Mouse (Mus musculus) urinary bladder, postnatal 4 days (tissue): ENCODE measurements at regions not wholly inside any gene's neighbourhood (a gene's known extent, or its start where the extent isn't known, plus 50 kb on each side); places are given as distances from the start of the nearest gene placed in this dataset.

Experiments
- DNase-seq, 2 experiments: peaks; one replicate each; pipeline ENCODE4 v3.0.0; 2021 to 2022; ENCODE audit warnings: low spot score in 2 of 2

DNA sequence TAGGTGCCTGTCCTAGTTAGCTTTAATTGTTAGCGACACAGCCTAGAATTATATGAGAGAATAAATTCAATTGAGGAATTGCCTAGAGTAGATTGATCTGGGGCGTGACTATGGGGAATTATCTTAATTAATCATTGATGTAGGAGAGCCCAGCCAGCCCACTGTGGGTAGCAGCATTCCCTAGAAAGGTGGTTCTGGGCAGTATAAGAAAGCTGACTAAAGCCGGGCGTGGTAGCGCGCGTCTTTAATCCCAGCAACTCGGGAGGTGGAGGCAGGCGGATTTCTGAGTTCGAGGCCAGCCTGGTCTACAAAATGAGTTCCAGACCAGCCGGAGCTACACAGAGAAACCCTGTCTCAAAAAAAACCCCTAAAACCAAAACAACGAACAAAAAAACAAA is 156.8 kb upstream of the Zfp618 start:
- DNase-seq = no peak

DNA sequence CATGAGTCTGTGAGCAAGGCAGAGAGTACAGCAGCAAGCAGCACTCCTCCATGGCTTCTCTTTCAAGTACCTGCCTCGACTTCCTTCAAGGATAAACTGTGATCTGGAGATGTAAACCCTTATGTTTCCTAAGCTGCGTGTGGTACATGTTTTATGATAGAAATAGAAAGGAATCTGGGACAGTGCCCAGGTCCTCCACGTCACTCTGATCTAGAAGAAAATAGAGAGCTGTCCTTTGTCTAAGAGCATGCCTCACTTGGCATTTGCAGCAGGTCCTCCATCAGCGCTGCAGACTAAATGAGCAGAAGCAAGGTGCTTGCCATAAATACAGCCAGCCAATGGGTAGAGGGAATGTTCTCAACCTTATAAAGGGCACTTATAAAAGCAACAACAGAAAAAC is 156.3 kb upstream of the Zfp618 start:
- no peak for DNase-seq

DNA sequence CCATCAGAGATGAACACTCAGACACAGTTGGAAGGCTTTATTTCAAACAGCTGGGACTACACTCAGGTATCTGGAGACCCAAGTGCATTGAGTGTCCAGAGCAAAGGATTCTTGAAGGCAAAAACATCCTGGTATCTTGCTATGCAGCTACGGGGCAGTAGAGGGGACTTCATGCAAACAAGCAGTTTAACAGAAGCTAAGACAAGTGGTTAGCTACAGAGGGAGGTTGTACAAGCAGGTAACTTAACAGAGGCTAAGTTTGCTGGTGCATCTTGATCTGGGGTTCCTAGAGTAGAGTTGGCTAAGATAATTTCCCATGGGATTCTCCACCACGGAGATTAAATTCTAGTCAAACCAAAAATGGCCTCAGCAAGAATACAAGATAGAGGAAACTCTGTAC is 145.5 kb upstream of the Zfp618 start:
- DNase-seq = no peak

DNA sequence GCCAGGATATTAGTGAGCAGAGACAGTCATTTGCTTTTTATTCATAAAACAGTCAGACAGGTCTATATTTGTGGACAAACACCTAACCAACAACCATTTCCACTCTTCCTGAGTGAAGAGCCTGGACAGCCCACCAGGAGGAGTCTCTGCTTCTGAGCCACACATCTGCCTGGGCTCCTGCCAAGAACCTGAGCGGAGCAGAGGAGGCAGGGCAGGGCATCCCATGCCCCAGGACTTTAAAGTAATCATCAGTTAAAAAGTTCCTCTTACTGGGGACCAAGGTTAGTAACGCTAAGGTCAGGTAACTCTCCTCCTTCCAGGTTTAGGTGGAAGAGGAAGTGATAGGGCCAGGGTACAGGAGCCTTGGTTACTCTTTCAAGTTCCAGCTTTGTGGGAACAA is 144.1 kb upstream of the Zfp618 start:
- DNase-seq = no peak

- DNase-seq = peak in 1 of 2 experiments; percentile 78
Observed at GRCm38 (mm10) chr4:62822568-62822967, 142.8 kb upstream of the Zfp618 start.

DNA sequence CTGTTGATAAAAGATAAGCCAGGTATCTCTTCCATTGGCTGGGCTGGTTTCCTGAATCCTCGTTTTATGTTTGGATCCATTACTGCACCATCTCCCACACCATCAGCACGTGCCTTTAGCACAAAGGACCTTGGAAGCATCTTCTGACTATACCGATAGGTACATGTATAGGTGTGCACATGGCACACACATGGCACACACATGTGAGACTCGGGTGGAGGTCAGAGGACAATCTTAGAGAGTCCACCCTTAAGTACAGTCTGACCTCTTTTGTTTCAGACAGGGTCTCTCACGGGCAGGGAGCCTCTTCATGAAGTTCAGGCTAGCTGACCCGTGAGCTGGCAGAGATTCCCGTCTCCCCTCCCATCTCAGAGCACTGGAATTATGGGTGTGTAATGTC is 142.3 kb upstream of the Zfp618 start:
- DNase-seq = no peak

- DNase-seq = no peak
Observed at GRCm38 (mm10) chr4:62823555-62824250, 141.7 kb upstream of the Zfp618 start.

DNA sequence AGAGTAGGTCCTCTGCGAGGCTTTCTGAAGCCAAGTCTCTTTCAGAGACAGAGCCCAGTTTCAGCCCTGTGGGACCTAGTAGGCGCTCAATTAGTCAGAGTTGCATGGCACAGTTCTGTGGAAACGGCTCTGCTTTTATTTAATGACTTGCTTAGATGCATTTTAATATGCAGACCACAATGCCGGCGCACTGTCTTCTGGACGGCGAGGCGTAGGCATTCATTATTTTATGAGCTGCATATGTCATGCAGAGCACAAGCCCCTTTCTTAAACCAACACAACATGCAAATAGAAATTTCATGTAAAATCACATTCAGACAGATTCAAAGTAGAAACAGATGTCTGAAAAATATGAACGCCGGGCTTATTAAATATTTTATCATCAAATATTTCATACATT is 140.8 kb upstream of the Zfp618 start:
- no peak for DNase-seq

GRCm38 (mm10) chr4:62825256-62825655 is 140.1 kb upstream of the Zfp618 start:
- no peak for DNase-seq

- no peak for DNase-seq
Observed at GRCm38 (mm10) chr4:62828963-62829362, 136.4 kb upstream of the Zfp618 start.

DNA sequence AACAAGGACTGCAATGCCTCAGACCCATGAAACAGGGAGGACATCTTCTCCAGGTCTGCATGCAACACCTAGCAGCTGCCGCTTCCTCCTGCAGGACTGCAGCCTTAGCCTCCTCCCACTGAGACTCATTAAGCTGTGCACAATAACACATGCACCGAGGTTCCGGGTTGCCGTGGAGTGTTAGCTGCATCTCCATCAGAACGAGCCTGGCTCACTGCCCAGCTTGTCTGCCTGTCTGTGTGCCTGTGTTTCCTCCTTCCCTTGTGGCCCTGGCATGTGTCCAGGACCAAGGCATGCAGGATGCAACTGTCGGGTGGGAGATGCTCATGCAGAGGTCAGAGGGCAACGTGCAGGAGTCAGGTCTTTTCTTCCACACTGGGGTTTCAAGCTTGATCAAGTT is 131.4 kb upstream of the Zfp618 start:
- DNase-seq = peak in 1 of 2 experiments; percentile 66

DNA sequence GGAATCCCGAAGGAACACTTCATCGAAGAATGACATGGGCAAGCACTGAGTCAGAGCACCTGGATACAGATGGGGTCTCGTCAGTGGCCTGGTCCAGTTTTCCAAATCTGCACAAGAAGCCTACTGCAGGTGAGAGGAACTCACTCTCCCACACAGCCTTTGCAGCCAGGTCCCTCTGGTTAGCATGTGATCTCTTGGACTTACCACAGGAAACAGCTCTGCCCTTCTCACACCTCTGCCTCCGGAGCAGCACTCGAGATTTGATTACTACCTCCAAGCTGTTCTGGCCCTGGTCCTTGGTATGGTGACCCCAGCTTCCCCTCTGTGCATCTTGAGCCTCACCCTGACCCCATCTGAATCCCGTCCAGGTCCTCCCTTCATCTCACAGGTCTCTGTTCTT is 128.5 kb upstream of the Zfp618 start:
- DNase-seq = peak in 1 of 2 experiments; percentile 6

DNA sequence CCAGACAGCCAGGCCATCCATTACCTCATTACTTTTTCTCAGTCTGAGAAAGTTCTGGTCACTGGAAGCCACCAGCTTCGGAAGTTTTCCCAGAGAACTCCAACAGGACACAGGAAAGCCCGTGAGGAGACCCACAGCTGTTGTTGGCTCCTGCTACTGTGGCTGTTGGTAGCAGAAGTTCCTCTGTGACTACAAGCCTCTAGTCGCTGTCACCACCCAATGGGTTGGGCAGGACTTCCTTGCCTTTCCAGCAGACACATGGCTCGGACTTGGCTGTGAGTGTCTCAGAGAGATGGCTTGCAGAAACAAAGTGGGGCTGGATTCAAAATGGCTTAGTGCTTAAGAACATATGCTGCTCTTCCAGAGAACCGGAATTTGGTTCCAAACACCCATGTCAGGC is 114.8 kb upstream of the Zfp618 start:
- no peak for DNase-seq

- no peak for DNase-seq
Observed at GRCm38 (mm10) chr4:62853335-62853734, 112.0 kb upstream of the Zfp618 start.

DNA sequence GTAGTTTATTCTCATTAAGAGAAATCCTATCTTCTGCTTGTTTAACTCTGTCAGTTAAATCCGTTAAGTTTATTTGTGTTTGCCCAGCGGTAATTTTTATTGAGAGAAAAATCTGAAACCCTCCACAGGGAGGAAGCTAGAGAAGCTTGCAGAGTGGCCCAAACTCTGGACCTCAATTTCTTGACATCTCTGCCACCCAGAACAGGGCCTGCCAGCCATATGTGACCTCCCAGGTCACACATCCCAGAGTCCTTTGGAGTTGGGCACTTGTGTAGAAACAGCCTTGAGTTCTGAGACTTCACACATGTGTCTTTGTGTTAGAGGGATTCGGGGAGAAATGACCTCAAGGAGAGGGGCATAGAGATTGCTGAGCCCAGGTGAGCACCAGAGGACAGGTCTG is 109.0 kb upstream of the Zfp618 start:
- DNase-seq = no peak

- DNase-seq = no peak
Observed at GRCm38 (mm10) chr4:62862756-62863155, 102.6 kb upstream of the Zfp618 start.

DNA sequence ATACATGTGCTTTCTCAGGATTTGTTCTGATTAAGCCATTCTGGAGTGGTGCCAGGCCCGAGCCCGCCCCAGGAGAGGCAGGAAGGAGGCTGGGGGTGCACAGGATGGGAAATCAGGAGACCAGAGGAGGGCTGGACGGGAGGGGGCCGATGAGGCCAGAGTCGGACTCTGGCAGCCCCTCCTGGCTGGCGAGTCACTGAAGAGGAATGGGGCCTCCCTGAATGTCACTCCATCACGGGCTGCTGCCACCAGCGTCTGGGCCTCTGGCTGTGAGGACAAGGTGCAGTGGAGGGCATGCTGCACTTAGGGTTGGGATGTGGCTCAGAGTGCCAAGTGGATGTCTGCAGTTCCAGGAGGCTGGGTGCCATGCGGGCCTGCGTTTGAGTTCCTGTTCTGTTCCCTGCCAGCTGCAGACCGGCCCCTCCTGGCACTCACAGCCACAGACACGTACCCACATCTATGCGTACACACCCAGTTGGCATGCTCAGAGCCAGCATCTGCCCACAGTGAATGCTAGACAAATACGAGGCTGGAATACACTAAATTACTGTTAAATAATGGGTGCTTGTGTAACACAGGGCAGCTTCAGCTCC is 94.9 kb upstream of the Zfp618 start:
- no peak for DNase-seq

GRCm38 (mm10) chr4:62872562-62872961 is 92.8 kb upstream of the Zfp618 start:
- no peak for DNase-seq

GRCm38 (mm10) chr4:62873986-62874385 is 91.4 kb upstream of the Zfp618 start:
- no peak for DNase-seq

GRCm38 (mm10) chr4:62878063-62878462 is 87.3 kb upstream of the Zfp618 start:
- no peak for DNase-seq

DNA sequence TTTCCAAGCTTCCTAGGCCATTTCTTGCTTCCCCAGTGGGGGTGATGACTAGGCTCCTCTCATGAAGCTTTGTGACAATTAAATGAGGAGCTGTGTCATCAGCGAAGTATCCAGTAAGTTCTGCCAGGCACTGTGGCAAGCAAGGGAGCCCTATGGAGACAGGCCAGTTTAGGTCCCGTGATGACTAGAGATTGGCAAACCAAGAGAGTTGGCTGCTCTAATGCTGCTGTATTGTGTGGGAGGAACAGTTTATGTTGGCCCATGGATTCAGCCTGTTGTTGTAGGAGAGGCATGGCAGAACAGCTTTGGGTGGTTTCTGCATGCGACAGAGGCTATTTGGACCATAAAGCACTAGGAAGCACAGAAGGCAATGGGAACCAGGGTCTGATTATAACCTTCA is 86.4 kb upstream of the Zfp618 start:
- no peak for DNase-seq

DNA sequence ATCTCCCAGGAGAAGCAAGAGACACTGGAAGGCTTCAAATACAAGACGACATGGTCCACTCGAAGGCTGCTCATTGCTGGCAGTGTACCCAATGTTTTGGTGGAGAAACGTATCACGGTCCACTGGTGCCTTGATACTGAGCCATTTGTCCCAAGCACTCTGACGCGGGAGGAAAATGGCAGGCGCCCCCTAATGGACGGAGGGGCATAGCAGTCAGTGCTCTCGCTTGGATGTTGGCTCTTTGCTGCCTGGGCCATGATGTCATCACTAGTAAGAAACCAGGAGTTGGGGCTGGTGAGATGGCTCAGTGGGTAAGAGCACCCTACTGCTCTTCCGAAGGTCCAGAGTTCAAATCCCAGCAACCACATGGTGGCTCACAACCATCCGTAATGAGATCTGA is 83.5 kb upstream of the Zfp618 start:
- no peak for DNase-seq

DNA sequence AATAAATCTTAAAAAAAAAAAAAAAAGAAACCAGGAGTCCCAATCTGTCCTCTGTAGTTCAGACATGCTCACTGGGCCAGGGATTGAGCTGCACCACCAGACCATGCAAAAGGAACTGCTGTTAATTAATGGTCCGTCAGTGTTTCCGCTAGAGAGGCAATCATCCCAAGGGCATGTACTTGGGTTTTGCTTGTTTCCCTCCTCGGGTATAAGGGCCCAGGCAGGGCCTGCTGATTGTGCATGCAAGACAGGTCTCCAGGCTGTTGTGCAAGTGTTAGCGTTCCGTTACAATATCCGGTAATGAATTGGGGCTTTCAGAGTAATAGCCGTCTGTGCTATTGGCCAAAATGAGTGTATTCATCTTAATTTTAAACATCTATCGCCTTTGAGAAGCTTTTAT is 83.1 kb upstream of the Zfp618 start:
- no peak for DNase-seq

DNA sequence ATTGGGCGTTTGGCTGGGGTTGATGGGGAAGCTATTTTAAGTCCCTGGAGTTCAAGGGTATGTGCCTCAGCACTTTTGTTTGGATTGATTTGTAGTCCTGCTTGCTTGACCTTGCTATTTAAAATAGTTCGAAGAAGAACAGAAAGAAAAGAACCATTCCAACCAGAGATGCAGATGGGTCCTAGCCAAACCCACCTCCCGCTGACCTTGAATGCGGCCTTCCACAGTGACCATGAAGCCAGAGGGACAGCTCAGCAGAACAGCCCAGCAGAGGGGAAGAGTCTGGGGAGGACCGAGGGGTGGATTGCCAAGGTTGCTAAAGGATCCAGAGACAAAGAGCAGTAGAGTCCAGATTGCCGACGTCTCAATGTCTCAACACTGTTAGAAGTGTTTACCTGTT is 76.6 kb upstream of the Zfp618 start:
- no peak for DNase-seq
